Mouse (Mus musculus) kidney, embryonic 16.5 days (tissue): ENCODE measurements around the gene Egf. TPM values are rescaled to one million over a fixed set of nuclear protein-coding genes. Genes with fewer than 3 reads are reported as not detected.
A peak's percentile ranks its signal among the peaks of the same experiment; 100 is the strongest.

Experiments used
- ATAC-seq: fragments of 200-750 bp; cut with Nextera tagmentation; 2 replicates; pipeline ENCODE4 v1.8.0; 2017; ENCODE audit warnings: moderate TSS enrichment; ENCODE audit not compliant: low FRiP score, low TSS enrichment
- H3K27ac ChIP-seq: fragments of 300-500 bp; sonication (generic); 2 replicates; pipeline ENCODE4 v1.5.1; 2014; ENCODE audit warnings: low read length
- H3K27me3 ChIP-seq: fragments of 300-500 bp; sonication (generic); 2 replicates; pipeline ENCODE4 v1.6.1; 2014; ENCODE audit warnings: low read length, control low read depth, mixed read lengths; ENCODE audit not compliant: insufficient read depth
- H3K36me3 ChIP-seq: fragments of 300-500 bp; sonication (generic); 2 replicates; pipeline ENCODE4 v1.6.1; 2014; ENCODE audit warnings: low read length, control low read depth, mixed read lengths; ENCODE audit not compliant: insufficient read depth
- H3K4me1 ChIP-seq: fragments of 300-500 bp; sonication (generic); 2 replicates; pipeline ENCODE4 v1.6.1; 2014; ENCODE audit warnings: low read length, control low read depth, mixed read lengths; ENCODE audit not compliant: insufficient read depth
- H3K4me2 ChIP-seq: fragments of 300-500 bp; sonication (generic); replicated peaks from 2 replicates; pipeline ENCODE4 v1.6.1; 2014; ENCODE audit warnings: low read depth, low read length
- H3K4me3 ChIP-seq: fragments of 300-500 bp; sonication (generic); 2 replicates; pipeline ENCODE4 v1.5.1; 2014; ENCODE audit warnings: mild to moderate bottlenecking, low read length
- H3K9ac ChIP-seq: fragments of 300-500 bp; sonication (generic); replicated peaks from 2 replicates; pipeline ENCODE4 v1.6.1; 2014; ENCODE audit warnings: low read length
- H3K9me3 ChIP-seq: fragments of 300-500 bp; sonication (generic); 2 replicates; pipeline ENCODE4 v1.6.1; 2016; ENCODE audit warnings: low read length, control low read depth
- WGBS: fragments of 180-500 bp; shearing (Covaris S2); extraction: QIAGEN DNeasy Blood & Tissue Kit; methylation state at CpG from one replicate; pipeline ENCODE4 v1.1.7; 2014; 5-methylcytosine and 5-hydroxymethylcytosine counted together
- polyA plus RNA-seq: library from polyadenylated mRNA; unstranded; fragments of >200 nt; fragmentation: Nextera tagmentation; extraction: Ambion mirVana; gene quantifications from 2 replicates; pipeline ENCODE4 v1.2.1, GENCODE M21; 2015

Gene Egf
- polyA plus RNA-seq, 1 experiment from 2014 or later, result 2.4 TPM

- Histone ChIP-seq H3K36me3 (no peaks in the 10 kb centered on the region), H3K4me1 (peaks cover 17% of the 10 kb centered on the region), H3K27me3 (no peaks in the 10 kb centered on the region), H3K27ac (no peak overlapping the region), H3K4me2 (no peak overlapping the region), H3K9ac (no peak overlapping the region), H3K4me3 (no peak overlapping the region), H3K9me3 (no peaks in the 10 kb centered on the region)
- 69% methylated on average over 10 of the region's 10 CpGs for WGBS
- ATAC-seq, result no peak
Measured at GRCm38 (mm10) chr3:129647312-129647711, 107.8 kb downstream of the Egf start.

DNA sequence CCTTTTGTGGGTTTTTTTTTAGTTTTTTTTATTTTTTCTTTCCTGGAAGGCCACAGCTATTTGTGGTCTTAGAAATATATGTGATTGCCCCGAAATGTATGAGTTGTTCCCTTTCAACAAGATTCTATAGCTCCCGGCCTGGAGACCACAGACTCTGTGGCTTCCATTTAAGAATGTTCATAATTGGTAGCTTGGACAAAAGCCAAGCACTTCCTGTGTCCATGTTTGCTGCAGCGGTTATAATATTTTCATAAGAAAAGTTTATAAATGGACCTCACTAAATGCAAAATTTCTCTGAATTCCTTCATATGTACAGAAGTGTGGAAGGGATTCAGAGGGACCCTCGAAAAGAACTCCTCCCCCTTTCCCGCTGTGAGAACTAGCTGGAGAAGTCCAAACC is 108.3 kb downstream of the Egf start:
- H3K27me3 ChIP-seq, result no peaks in the 10 kb centered on the region
- no peak overlapping the region for H3K4me2 ChIP-seq
- no peak overlapping the region for H3K9ac ChIP-seq
- no peak overlapping the region for H3K4me3 ChIP-seq
- no peak overlapping the region for H3K27ac ChIP-seq
- peaks cover 17% of the 10 kb centered on the region for H3K4me1 ChIP-seq
- 60% methylated on average over 5 of the region's 5 CpGs for WGBS
- no peaks in the 10 kb centered on the region for H3K9me3 ChIP-seq
- no peaks in the 10 kb centered on the region for H3K36me3 ChIP-seq
- no peak for ATAC-seq

DNA sequence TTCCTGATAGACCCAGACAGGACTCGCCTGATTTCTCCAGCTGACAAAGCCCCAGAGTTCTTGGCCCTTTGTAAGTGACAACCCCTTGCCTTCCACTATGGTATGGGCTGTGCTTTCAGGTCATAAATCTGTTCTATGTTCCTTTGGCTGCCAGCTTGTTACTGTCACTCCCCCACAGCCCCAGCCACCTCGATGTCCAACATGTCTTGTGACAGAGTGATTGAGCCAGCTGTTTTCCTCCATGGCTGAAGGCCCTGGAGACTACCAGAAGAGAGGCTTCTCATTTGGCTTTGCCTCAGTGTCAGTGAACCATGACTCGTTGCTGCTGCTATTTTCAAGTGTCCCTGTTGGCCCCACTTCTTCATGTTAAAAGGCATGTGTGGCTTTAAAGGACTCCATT is 109.7 kb downstream of the Egf start:
- no peaks in the 10 kb centered on the region for H3K36me3 ChIP-seq
- H3K27me3 ChIP-seq, result no peaks in the 10 kb centered on the region
- peak; percentile 80 for ATAC-seq
- H3K9ac ChIP-seq, result no peak overlapping the region
- 11% methylated on average over 3 of the region's 3 CpGs for WGBS
- H3K9me3 ChIP-seq, result no peaks in the 10 kb centered on the region
- H3K4me3 ChIP-seq, result no peak overlapping the region
- no peak overlapping the region; the same call in 1 of the 2 replicates for H3K4me2 ChIP-seq
- H3K27ac ChIP-seq, result peak overlapping the region; percentile 40; the same call in 1 of the 2 replicates
- H3K4me1 ChIP-seq, result peaks cover 17% of the 10 kb centered on the region

- Histone ChIP-seq H3K9ac (no peak overlapping the region), H3K4me1 (peaks cover 12% of the 10 kb centered on the region), H3K4me3 (no peak overlapping the region), H3K27ac (no peak overlapping the region), H3K9me3 (no peaks in the 10 kb centered on the region), H3K4me2 (no peak overlapping the region), H3K27me3 (no peaks in the 10 kb centered on the region), H3K36me3 (peaks cover 4% of the 10 kb centered on the region; the same call in 1 of the 2 replicates)
- 93% methylated on average over 7 of the region's 7 CpGs for WGBS
- no peak for ATAC-seq
Measured at GRCm38 (mm10) chr3:129641621-129642020, 113.5 kb downstream of the Egf start.

- Histone ChIP-seq H3K4me2 (no peak overlapping the region), H3K9me3 (no peaks in the 10 kb centered on the region), H3K27ac (0 out of 2 replicates have a peak overlapping the region, but pooled peaks have one; percentile 34), H3K9ac (no peak overlapping the region), H3K36me3 (peaks cover 4% of the 10 kb centered on the region; the same call in 1 of the 2 replicates), H3K27me3 (no peaks in the 10 kb centered on the region), H3K4me3 (no peak overlapping the region), H3K4me1 (peaks cover 4% of the 10 kb centered on the region)
- ATAC-seq, result peak; percentile 57
- WGBS, result 54% methylated on average over 10 of the region's 10 CpGs
Measured at GRCm38 (mm10) chr3:129640211-129641000, 114.7 kb downstream of the Egf start.

- Histone ChIP-seq H3K9ac (no peak overlapping the region), H3K4me1 (no peaks in the 10 kb centered on the region), H3K27ac (no peak overlapping the region), H3K27me3 (no peaks in the 10 kb centered on the region), H3K9me3 (no peaks in the 10 kb centered on the region), H3K4me2 (no peak overlapping the region), H3K36me3 (peaks cover 4% of the 10 kb centered on the region; the same call in 1 of the 2 replicates), H3K4me3 (no peak overlapping the region)
- no peak for ATAC-seq
- 57% methylated on average over 5 of the region's 5 CpGs for WGBS
Measured at GRCm38 (mm10) chr3:129639701-129640100, 115.4 kb downstream of the Egf start.

DNA sequence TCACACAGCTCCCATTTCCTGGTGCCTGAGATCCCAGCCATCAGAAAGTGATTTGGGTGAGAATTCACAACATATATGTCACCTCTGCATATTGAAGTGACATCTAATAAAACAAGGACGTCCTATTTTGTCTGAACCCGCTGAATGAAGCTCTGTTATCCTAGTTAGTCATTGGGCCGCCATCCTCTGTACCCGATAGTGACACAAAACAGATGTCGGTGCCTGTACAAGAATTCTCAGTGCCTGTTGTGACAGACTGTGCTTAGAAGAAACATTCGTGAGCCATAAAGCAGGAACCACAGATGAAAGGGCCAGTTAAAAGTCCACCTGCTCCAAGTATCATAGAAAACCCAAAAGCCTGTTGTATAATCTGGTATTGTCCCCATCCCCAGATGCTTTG is 117.7 kb downstream of the Egf start:
- H3K9me3 ChIP-seq, result no peaks in the 10 kb centered on the region
- H3K9ac ChIP-seq, result no peak overlapping the region
- ATAC-seq, result no peak
- peaks cover 15% of the 10 kb centered on the region; the same call in 1 of the 2 replicates for H3K36me3 ChIP-seq
- no peaks in the 10 kb centered on the region; the same call in 1 of the 2 replicates for H3K4me1 ChIP-seq
- 81% methylated on average over 6 of the region's 6 CpGs for WGBS
- no peak overlapping the region for H3K4me3 ChIP-seq
- no peak overlapping the region for H3K27ac ChIP-seq
- H3K4me2 ChIP-seq, result no peak overlapping the region
- no peaks in the 10 kb centered on the region for H3K27me3 ChIP-seq

DNA sequence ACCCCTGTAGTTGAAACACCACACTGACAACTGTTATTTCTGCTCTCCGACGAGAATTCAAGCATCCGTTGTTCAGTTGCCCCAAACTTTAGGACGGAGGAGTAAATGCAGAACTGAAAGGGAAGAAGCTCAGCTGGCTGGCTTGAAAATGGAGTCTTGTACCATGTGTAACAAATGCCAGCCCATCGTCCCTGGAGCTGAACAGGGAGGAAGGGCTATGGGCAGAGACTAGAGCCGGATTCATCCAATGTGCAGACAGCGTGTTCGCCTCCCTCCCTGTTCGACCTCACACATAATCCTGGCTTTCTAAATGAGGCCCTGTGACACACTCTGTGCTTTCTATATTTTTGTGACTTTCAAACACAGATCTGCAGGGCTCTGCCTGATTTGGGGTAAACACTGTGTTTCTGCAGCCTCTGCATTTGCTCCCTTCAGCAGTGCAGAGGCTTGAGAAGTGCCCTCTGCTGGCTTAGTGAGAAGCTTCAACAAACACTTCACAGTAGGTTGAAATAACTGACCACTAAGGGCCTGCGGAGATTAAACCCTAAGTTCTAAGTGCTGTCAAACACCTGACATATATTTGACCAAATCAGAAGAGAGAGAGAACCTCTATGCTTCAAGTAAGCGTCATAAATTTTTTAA is 120.7 kb downstream of the Egf start:
- H3K4me1 ChIP-seq, result no peaks in the 10 kb centered on the region; the same call in 1 of the 2 replicates
- peaks cover 19% of the 10 kb centered on the region for H3K36me3 ChIP-seq
- no peaks in the 10 kb centered on the region for H3K9me3 ChIP-seq
- WGBS, result 81% methylated on average over 11 of the region's 11 CpGs
- no peaks in the 10 kb centered on the region for H3K27me3 ChIP-seq
- peak; percentile 59; the same call in 1 of the 2 replicates for ATAC-seq
- H3K9ac ChIP-seq, result no peak overlapping the region
- H3K4me2 ChIP-seq, result no peak overlapping the region
- H3K27ac ChIP-seq, result no peak overlapping the region
- no peak overlapping the region for H3K4me3 ChIP-seq

DNA sequence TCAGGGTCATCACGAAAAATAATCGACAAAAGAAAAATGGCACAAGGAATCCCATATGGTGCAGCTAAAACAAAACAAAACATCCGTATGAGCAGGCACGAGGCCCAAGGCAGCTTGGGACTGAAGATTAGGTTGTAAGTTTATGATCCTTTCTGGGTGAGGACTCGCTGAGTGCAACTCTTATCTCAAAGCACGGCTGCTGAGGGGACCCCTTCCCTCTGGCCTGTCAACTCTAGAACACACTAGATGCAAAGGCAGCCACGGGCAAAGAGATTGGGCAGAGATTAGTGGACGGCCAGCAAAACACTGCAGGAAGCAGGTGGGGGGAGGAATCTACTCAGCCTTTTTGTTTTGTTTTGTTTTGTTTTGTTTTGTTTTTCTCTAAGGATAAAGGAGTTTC is 121.6 kb downstream of the Egf start:
- Histone ChIP-seq H3K27ac (no peak overlapping the region), H3K4me3 (no peak overlapping the region), H3K36me3 (peaks cover 19% of the 10 kb centered on the region), H3K4me2 (no peak overlapping the region), H3K4me1 (no peaks in the 10 kb centered on the region; the same call in 1 of the 2 replicates), H3K9ac (no peak overlapping the region), H3K27me3 (no peaks in the 10 kb centered on the region), H3K9me3 (no peaks in the 10 kb centered on the region)
- WGBS, result 51% methylated on average over 8 of the region's 8 CpGs
- no peak for ATAC-seq

DNA sequence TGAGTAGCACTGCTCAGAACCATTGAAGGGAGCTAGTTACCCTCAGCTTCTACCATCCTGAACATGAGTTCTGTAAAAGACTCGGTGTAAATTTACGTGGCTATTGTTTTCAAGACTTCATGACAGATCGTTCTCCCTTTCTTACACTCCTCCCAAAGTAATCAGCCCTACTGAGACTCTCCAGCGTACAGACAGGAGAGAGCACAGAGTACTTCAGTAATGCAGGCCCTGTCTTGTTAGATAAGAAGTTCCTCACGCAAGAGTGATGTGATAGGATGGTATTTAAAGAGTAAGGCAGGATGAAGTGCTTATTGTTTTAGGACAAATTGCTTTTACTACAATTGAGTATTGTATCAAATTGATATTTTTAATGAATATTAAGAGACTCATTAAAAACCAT is 123.3 kb downstream of the Egf start:
- no peak overlapping the region for H3K4me2 ChIP-seq
- no peak overlapping the region for H3K4me3 ChIP-seq
- no peaks in the 10 kb centered on the region; the same call in 1 of the 2 replicates for H3K4me1 ChIP-seq
- WGBS, result 88% methylated on average over 5 of the region's 5 CpGs
- no peak for ATAC-seq
- H3K27ac ChIP-seq, result no peak overlapping the region
- no peaks in the 10 kb centered on the region for H3K9me3 ChIP-seq
- no peak overlapping the region for H3K9ac ChIP-seq
- H3K36me3 ChIP-seq, result peaks cover 16% of the 10 kb centered on the region
- no peaks in the 10 kb centered on the region for H3K27me3 ChIP-seq
